In genomic region chr6:84407773-84408172, GRCm38 (mm10) we compare ENCODE assay signal across 8 mouse cellular contexts.
A peak's percentile ranks its signal among the peaks of the same experiment; 100 is the strongest.
DNase-seq lines count a peak whose midpoint lies in the region; ATAC-seq and TF ChIP-seq lines count a peak whose summit lies in the region.

No protein-coding gene starts in this region.

- no peak for TF ChIP-seq POLR2A in bone marrow, adult 2 months (IDR thresholded peaks at IDR 0.05; ENCODE audit: borderline replicate concordance, control insufficient read depth, low read depth, low read length)
- no peak for TF ChIP-seq POLR2A in embryonic fibroblast, embryonic 13.5 days (IDR thresholded peaks at IDR 0.05; ENCODE audit: low read depth, low read length)

- DNase-seq in liver = peak; percentile 63
- peak; percentile 15 for DNase-seq in kidney, adult 11 months
- peak; percentile 55 to 63 for DNase-seq in left cerebral cortex, postnatal 25 days (ENCODE audit: low spot score in 2 of 2)
- peak; percentile 86 for DNase-seq in midbrain, postnatal 0 days (ENCODE audit: low spot score)
- DNase-seq in thymus, postnatal 0 days (ENCODE audit: low spot score) = peak; percentile 49

- TF ChIP-seq CTCF in bone marrow, adult 2 months (IDR thresholded peaks at IDR 0.05; ENCODE audit: control insufficient read depth, insufficient read depth, low read length) = peak; percentile 48; the same call in 1 of the 2 replicates
- TF ChIP-seq CTCF in embryonic fibroblast, embryonic 13.5 days (IDR thresholded peaks at IDR 0.05; ENCODE audit: borderline replicate concordance, insufficient read depth, low read length) = 0 out of 2 replicates have a peak, but pooled peaks have one; percentile 25
- peak; percentile 81 for TF ChIP-seq CTCF in midbrain, postnatal 0 days (IDR thresholded peaks at IDR 0.05)

- no peaks in the 10 kb centered on the region for H3K4me1 ChIP-seq in liver, embryonic 12.5 days
- H3K4me1 ChIP-seq in bone marrow, adult 2 months (ENCODE audit: control insufficient read depth, insufficient read depth, low read length) = no peaks in the 10 kb centered on the region
- peaks cover 2% of the 10 kb centered on the region; the same call in 1 of the 2 replicates for H3K4me1 ChIP-seq in embryonic fibroblast, embryonic 13.5 days (ENCODE audit: control insufficient read depth, insufficient read depth, low read length)
- no peaks in the 10 kb centered on the region for H3K4me1 ChIP-seq in midbrain, postnatal 0 days (ENCODE audit: insufficient read depth, low read length)

- H3K9me3 ChIP-seq in liver, embryonic 12.5 days (replicated peaks) = no peaks in the 10 kb centered on the region
- no peaks in the 10 kb centered on the region for H3K9me3 ChIP-seq in midbrain, postnatal 0 days (ENCODE audit: low read length)

- peaks cover 8% of the 10 kb centered on the region; the same call in 1 of the 2 replicates for H3K27me3 ChIP-seq in liver, embryonic 12.5 days (replicated peaks)
- no peaks in the 10 kb centered on the region for H3K27me3 ChIP-seq in midbrain, postnatal 0 days (ENCODE audit: insufficient read depth, low read length)

- no peak for ATAC-seq in liver, embryonic 12.5 days
- no peak for ATAC-seq in midbrain, postnatal 0 days (ENCODE audit: low FRiP score)

- H3K36me3 ChIP-seq in liver, embryonic 12.5 days = no peaks in the 10 kb centered on the region
- H3K36me3 ChIP-seq in midbrain, postnatal 0 days (ENCODE audit: insufficient read depth, low read length) = no peaks in the 10 kb centered on the region

- 11% methylated on average over 6 of the region's 6 CpGs for WGBS in liver, embryonic 12.5 days (ENCODE audit: insufficient replicate concordance)
- WGBS in bone marrow, adult 2 months = 13% methylated on average over 6 of the region's 6 CpGs
- 11% methylated on average over 6 of the region's 6 CpGs for WGBS in midbrain, postnatal 0 days

- intact Hi-C loops in left cerebral cortex, postnatal 25 days (cut with DNase I) = loop anchor here (1.0 to 10.0 kb wide), 4 partner anchors 183 to 520 kb away; no protein-coding TSS in a partner anchor

- no peak overlapping the region for H3K4me3 ChIP-seq in liver, embryonic 12.5 days
- no peak overlapping the region for H3K4me3 ChIP-seq in bone marrow, adult 2 months (replicated peaks; ENCODE audit: control insufficient read depth, low read depth, low read length)
- H3K4me3 ChIP-seq in embryonic fibroblast, embryonic 13.5 days (ENCODE audit: insufficient read depth, low read length) = no peak overlapping the region
- H3K4me3 ChIP-seq in midbrain, postnatal 0 days (ENCODE audit: low read depth, low read length) = no peak overlapping the region

- no peak overlapping the region for H3K9ac ChIP-seq in liver, embryonic 12.5 days
- no peak overlapping the region for H3K9ac ChIP-seq in midbrain, postnatal 0 days (replicated peaks; ENCODE audit: low read length, poor library complexity, severe bottlenecking)

- H3K27ac ChIP-seq in liver, embryonic 12.5 days = no peak overlapping the region
- H3K27ac ChIP-seq in bone marrow, adult 2 months (ENCODE audit: control insufficient read depth, insufficient read depth, low read depth, low read length, poor library complexity) = no peak overlapping the region
- no peak overlapping the region for H3K27ac ChIP-seq in embryonic fibroblast, embryonic 13.5 days (ENCODE audit: insufficient read depth, low read length)
- H3K27ac ChIP-seq in midbrain, postnatal 0 days (ENCODE audit: low read depth, low read length) = no peak overlapping the region

- no peak overlapping the region for H3K4me2 ChIP-seq in liver, embryonic 12.5 days
- H3K4me2 ChIP-seq in midbrain, postnatal 0 days (ENCODE audit: low read depth, low read length, poor library complexity, severe bottlenecking) = no peak overlapping the region

Comparison
In these comparisons a context has a peak if more than half of its experiments do, and no peak if none do; other contexts are left out.
1. DNase-seq: peak in every context shown above with its lines; median percentile 86 in midbrain, postnatal 0 days; 63 in liver; 59 in left cerebral cortex, postnatal 25 days; 49 in thymus, postnatal 0 days; 15 in kidney, adult 11 months.
2. CTCF ChIP-seq: peak in every context shown above with its lines; median percentile 81 in midbrain, postnatal 0 days; 48 in bone marrow, adult 2 months; 25 in embryonic fibroblast, embryonic 13.5 days.